Mouse (Mus musculus): Measurements from ENCODE around the gene Rbbp4. TPM values are rescaled to one million over a fixed set of nuclear protein-coding genes. Genes with fewer than 3 reads are reported as not detected.
A peak's percentile ranks its signal among the peaks of the same experiment; 100 is the strongest.

Gene Rbbp4
- total RNA-seq, 4 experiments from 2014 or later: 35.5 to 40.8 (median 40.0) TPM

- DNase-seq (ENCODE audit: low spot score in 2 of 2): no peak
Measured at GRCm38 (mm10) chr4:129293702-129294101, 41.5 kb downstream of the Rbbp4 start.

GRCm38 (mm10) chr4:129292831-129293230 lies 42.3 kb downstream of the Rbbp4 start:
- no peak for DNase-seq (ENCODE audit: low spot score in 2 of 2)

DNA sequence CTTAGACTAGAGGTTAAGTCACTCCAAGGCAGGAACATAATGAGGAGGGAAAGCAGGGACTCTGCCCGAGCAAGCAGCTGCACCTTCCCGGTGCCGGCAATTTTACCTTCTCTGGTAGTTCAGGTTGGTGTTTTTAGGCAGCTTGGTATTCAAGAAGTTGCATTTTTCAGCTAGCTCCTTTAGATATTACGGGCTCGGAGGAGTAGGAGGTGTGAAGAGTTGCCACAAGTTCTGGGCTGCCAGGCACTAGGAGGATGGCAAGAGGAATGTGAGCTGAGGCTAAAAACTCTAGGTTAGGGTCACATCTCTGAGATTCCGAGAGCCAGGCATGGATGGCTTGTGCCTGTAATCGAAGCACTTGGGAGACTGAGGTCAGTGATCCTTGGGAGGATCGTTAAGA lies 45.5 kb downstream of the Rbbp4 start:
- DNase-seq (ENCODE audit: low spot score in 2 of 2): no peak

DNA sequence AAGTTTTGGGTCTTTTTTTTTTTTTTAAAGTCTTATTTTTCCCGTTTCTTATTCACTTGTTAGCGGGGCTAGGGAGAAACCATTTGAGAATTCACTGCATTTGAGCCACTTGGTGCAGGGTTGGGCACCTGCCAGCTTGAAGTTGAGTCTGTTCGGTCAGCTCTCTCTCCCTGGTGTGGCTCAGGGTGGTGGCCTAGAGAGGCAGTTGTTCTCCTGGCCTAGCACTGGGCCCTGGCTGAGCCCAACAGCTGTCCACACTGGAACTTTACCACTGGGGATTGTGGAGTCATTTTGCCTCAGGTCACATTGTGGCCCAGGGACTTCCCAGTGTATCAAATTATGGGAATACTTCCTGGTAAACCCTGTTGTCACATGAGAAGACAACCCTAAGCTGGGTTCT lies 47.1 kb downstream of the Rbbp4 start:
- peak; percentile 37 to 57 for DNase-seq (ENCODE audit: low spot score in 2 of 2)

DNA sequence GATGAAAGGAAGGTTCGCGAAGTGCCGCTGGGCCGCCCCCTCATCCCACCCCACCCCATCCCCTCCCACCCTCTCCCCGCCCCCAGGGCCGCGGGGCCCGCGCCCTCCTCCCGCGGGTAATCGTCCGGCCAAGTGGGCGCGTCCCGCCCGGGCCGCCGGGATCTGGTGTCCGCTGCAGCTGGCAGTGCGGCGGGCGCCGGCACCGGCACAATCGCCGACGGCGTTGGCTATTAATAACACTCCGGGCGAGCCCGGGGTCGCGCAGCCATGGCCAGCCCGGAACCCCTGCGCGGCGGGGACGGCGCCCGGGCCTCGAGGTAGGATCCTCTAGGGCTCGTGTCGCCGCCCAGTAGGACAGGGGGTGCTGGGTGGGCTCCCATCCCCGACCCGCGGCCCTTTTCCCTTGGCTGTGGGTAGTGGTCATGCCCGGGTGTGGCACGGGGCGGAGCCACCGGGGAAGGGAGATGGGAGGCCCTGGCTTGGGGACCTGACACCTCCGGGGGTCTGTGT lies 47.6 kb downstream of the Rbbp4 start, which contains the start of gene Sync:
TSS of gene Sync (plus strand) at position 146 of the 510 bp plus-strand sequence.
- peak; percentile 67 to 77 for DNase-seq (ENCODE audit: low spot score in 2 of 2)

- peak in 1 of 2 experiments; percentile 41 for DNase-seq (ENCODE audit: low spot score in 2 of 2)
Measured at GRCm38 (mm10) chr4:129286683-129287471, 48.3 kb downstream of the Rbbp4 start.

DNA sequence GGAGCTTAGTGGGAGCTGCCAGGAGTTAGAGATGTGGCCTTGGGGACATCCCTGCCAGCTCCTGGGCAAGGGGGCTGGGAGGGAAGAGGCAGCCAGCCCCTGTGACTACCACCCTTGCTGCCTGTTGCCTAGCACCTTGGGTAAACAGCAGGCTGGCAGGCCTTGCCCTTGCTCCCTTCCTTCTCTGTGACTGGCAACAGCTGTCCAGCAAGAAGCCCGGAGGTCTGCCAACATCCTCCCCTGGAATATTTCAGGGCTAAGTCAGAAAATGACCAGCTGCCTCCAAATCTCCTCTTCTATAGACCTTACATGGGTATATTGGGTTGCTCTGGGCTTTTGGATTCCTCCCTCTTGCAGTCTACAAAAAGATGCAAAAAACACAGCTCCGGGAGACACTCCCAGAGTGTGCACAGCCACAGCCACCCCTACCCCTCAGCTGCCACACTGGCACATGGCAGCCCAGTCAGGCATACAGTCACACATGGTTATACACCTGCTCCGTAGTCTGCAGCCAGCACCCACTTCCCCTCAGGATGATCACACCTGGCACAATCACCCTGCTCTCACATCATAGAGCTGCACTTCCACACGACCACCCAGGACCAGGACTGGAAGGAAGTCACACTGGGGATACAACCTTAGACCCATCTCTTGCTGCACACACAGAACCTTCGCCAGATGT lies 49.0 kb downstream of the Rbbp4 start:
- DNase-seq (ENCODE audit: low spot score in 2 of 2): peak in 1 of 2 experiments; percentile 35

GRCm38 (mm10) chr4:129284685-129285084 lies 50.5 kb downstream of the Rbbp4 start:
- no peak for DNase-seq (ENCODE audit: low spot score in 2 of 2)

DNA sequence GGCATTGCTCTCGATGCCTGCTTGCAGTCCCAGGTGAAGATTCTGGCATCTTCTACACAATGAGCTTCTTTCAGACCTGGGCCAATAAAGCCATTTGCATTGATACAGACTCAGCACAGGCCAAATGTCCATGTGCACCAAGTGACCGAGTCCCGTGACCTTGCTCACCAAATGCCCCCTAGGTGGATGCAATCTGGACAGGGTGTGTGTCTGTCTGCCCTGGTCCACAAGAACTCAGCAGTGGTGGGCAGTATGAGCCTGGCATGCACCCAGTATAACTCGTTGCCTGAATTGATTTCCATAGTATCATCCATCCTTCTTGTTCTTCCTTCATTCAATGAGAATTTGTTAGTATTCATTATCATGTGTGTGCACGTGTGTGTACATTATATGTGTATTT lies 51.9 kb downstream of the Rbbp4 start:
- no peak for DNase-seq (ENCODE audit: low spot score in 2 of 2)

DNA sequence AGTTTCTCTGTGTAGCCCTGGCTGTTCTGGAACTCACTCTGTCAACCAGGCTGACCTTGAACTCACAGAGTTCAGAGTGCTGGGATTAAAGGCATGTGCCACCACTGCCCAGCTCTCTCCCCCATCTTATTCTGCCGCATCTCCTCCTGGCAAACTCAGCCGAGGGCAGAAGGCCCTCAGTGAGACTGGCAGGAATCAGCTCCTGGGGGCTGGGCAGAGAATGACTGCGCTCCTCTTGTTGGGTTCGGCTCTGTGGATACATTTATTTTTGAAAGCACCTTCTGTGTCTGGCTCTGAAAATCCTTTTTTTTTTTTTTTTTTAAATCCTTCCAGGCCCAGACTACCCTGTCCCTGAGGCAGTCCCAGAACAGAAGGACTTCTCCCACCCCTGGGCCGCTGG lies 52.4 kb downstream of the Rbbp4 start:
- DNase-seq (ENCODE audit: low spot score in 2 of 2): no peak

- peak; percentile 91 to 94 for DNase-seq (ENCODE audit: low spot score in 2 of 2)
Measured at GRCm38 (mm10) chr4:129276453-129276865, 58.7 kb downstream of the Rbbp4 start.

DNA sequence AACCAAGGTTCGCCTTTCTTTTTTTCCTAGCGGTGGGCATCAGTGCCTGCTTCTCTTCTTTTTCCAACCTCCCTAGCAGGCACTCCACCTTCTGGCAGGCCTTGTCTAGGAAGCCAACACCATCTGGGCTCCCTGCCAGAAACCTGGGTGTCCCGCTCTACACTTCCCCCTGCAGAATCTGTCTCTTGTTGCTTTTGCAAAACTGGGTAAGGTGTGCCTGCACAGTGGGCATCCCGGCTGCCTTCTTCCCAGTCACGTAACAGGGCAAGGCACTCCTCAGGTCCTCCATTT lies 62.5 kb downstream of the Rbbp4 start:
- DNase-seq (ENCODE audit: low spot score in 2 of 2): peak in 1 of 2 experiments; percentile 34

- DNase-seq (ENCODE audit: low spot score in 2 of 2): no peak
Measured at GRCm38 (mm10) chr4:129271991-129272755, 63.0 kb downstream of the Rbbp4 start.

- DNase-seq (ENCODE audit: low spot score in 2 of 2): no peak
Measured at GRCm38 (mm10) chr4:129268698-129269097, 66.5 kb downstream of the Rbbp4 start.

- DNase-seq (ENCODE audit: low spot score in 2 of 2): no peak
Measured at GRCm38 (mm10) chr4:129266821-129267220, 68.3 kb downstream of the Rbbp4 start.

DNA sequence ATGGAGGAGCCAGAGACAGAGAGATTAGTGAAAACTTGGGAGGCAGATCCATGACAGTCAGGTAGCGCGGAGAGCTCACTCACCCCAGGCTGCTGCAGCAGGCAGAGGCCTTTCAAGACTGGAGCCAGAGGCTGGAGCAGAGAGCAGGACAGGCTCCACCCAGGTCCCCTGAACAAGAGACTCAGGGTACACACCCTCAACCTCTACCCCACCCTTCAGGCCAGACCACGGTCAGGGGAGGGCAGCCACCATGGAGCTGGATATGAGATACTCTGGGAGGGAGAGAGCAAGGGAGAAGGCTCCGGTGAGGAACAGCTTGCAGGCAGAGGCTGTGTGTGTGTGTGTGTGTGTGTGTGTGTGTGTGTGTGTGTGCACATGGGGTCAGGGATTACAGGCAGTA lies 69.0 kb downstream of the Rbbp4 start:
- no peak for DNase-seq (ENCODE audit: low spot score in 2 of 2)

DNA sequence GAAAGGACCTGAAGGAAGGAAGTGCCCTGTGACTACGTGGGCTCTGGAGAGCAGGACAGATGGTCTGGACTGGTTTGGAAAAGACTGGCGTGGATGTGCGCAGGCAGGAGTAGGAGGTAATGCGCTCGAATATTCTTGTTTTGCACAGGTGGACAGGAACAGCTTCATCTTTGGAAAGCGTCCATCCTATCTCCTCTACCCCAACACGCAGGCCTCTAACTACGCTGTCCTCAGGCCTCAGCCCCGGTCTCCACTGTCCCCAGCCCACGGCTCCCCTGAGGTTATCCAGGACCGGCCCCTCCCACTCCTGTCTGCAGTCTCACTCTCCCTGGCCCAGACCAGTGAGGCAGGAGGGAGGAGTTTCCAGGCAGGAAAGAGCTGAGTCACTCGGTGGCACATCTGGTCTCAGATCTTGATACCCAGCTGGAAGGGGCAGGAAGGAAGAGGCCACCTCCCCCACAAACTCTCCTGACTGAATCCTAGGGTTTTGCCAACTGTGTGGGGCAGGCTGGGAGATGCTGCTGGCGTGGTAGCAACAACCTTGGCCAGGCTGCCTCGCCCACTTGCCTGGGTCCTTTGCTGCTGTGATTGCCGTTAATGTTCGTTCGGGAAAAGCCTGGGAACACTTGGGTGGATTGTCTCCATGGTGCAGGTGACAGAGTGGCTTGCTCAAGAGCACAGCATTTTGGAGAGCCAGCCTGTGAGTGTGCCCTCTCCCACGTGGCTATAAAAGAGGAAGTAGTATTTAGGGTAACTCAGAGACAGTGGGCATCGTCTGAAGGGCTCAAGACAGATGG lies 71.7 kb downstream of the Rbbp4 start:
- DNase-seq (ENCODE audit: low spot score in 2 of 2): peak in 1 of 2 experiments; percentile 24

GRCm38 (mm10) chr4:129261196-129261595 lies 74.0 kb downstream of the Rbbp4 start, which contains the start of gene C77080:
Gene C77080, minus strand, starts transcription at chr4:129261404.
- no peak for DNase-seq (ENCODE audit: low spot score in 2 of 2)

GRCm38 (mm10) chr4:129260678-129261077 lies 74.5 kb downstream of the Rbbp4 start:
- DNase-seq (ENCODE audit: low spot score in 2 of 2): no peak

- no peak for DNase-seq (ENCODE audit: low spot score in 2 of 2)
Measured at GRCm38 (mm10) chr4:129259101-129259500, 76.1 kb downstream of the Rbbp4 start.

Measured in gastrocnemius, adult 8-10 months (tissue).